Mouse (Mus musculus): ENCODE measurements around the gene Gm9833. TPM values are rescaled to one million over a fixed set of nuclear protein-coding genes. Genes with fewer than 3 reads are reported as not detected.

The Gm9833 gene
- polyA plus RNA-seq, 2 experiments: 1.3 to 1.6 TPM

DNA sequence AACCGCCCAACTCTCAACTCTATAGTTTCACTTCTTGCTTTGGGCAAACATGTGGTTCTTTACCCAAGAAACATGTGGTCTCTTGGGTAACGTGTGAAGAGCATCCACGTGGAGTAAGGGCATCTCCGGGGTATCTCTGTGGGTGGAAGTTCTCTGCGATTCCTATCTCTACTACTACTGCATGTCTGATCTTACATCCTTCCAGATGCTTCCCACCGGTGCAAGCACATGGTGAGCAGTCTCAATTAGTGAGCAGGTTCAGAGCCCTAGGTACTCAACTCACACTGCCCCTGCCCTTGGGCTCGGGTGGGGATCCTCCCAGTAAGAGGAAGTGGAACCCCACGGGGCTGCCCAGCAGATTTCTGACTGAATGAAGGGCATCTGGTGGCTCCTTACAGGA lies 399 bp upstream of the Gm9833 start:
- Histone ChIP-seq H3K27me3 (ENCODE audit: control insufficient read depth, insufficient read depth, low read length) (peaks cover 7% of the 10 kb centered on the region), H3K9ac (replicated peaks) (no peak overlapping the region), H3K9me3 (ENCODE audit: control insufficient read depth, low read length) (no peaks in the 10 kb centered on the region), H3K4me2 (ENCODE audit: low read depth) (no peak overlapping the region), H3K27ac (no peak overlapping the region), H3K36me3 (replicated peaks; ENCODE audit: control insufficient read depth, insufficient read depth, low read depth) (no peaks in the 10 kb centered on the region), H3K4me1 (replicated peaks; ENCODE audit: control insufficient read depth in 2 of 2, insufficient read depth in 2 of 2, low read length in 1 of 2) (peaks cover 0 to 5% of the 10 kb centered on the region in 2 experiments; a peak in 1 of 4 replicates), H3K4me3 (ENCODE audit: insufficient read depth in 1 of 2, low read depth in 2 of 2, low read length in 2 of 2) (no peak overlapping the region)
- no peak for TF ChIP-seq CTCF (IDR thresholded peaks at IDR 0.05; ENCODE audit: low read depth)
- 52% methylated on average over 8 of the region's 8 CpGs for WGBS (ENCODE audit: insufficient replicate concordance)
- DNase-seq (ENCODE audit: low read depth in 3 of 3, low spot score in 3 of 3) (no peak), ATAC-seq (ENCODE audit: insufficient read depth) (no peak)

- WGBS (ENCODE audit: insufficient replicate concordance): 66% methylated on average over 6 of the region's 6 CpGs
- DNase-seq (ENCODE audit: low read depth in 3 of 3, low spot score in 3 of 3): no peak
- no peak overlapping the region for H3K4me2 ChIP-seq (ENCODE audit: low read depth)
Measured at GRCm38 (mm10) chr3:10091616-10092140, 3.8 kb downstream of the Gm9833 start.

GRCm38 (mm10) chr3:10092499-10092898 lies 4.6 kb downstream of the Gm9833 start:
- 4% methylated on average over 7 of the region's 7 CpGs for WGBS (ENCODE audit: insufficient replicate concordance)
- Histone ChIP-seq H3K27me3 (ENCODE audit: control insufficient read depth, insufficient read depth, low read length) (peaks cover 3% of the 10 kb centered on the region), H3K4me1 (replicated peaks; ENCODE audit: control insufficient read depth in 2 of 2, insufficient read depth in 2 of 2, low read length in 1 of 2) (no peaks in the 10 kb centered on the region), H3K4me2 (ENCODE audit: low read depth) (no peak overlapping the region), H3K36me3 (replicated peaks; ENCODE audit: control insufficient read depth, insufficient read depth, low read depth) (no peaks in the 10 kb centered on the region), H3K9ac (replicated peaks) (no peak overlapping the region), H3K4me3 (ENCODE audit: insufficient read depth in 1 of 2, low read depth in 2 of 2, low read length in 2 of 2) (no peak overlapping the region), H3K27ac (no peak overlapping the region), H3K9me3 (ENCODE audit: control insufficient read depth, low read length) (no peaks in the 10 kb centered on the region)
- no peak for TF ChIP-seq CTCF (IDR thresholded peaks at IDR 0.05; ENCODE audit: low read depth)
- no peak for DNase-seq (ENCODE audit: low read depth in 3 of 3, low spot score in 3 of 3)
- ATAC-seq (ENCODE audit: insufficient read depth): no peak

More at GRCm38 (mm10) chr3:10091616-10092140, 3.8 kb downstream of the Gm9833 start:
- Histone ChIP-seq H3K4me3 (ENCODE audit: insufficient read depth in 1 of 2, low read depth in 2 of 2, low read length in 2 of 2) (no peak overlapping the region), H3K36me3 (replicated peaks; ENCODE audit: control insufficient read depth, insufficient read depth, low read depth) (no peaks in the 10 kb centered on the region), H3K27ac (no peak overlapping the region), H3K27me3 (ENCODE audit: control insufficient read depth, insufficient read depth, low read length) (peaks cover 7% of the 10 kb centered on the region), H3K9me3 (ENCODE audit: control insufficient read depth, low read length) (no peaks in the 10 kb centered on the region), H3K4me1 (replicated peaks; ENCODE audit: control insufficient read depth in 2 of 2, insufficient read depth in 2 of 2, low read length in 1 of 2) (no peaks in the 10 kb centered on the region), H3K9ac (replicated peaks) (no peak overlapping the region)
- TF ChIP-seq CTCF (IDR thresholded peaks at IDR 0.05; ENCODE audit: low read depth) (no peak), EP300 (IDR thresholded peaks at IDR 0.05; ENCODE audit: low read depth) (no peak)
- ATAC-seq (ENCODE audit: insufficient read depth): no peak

DNA sequence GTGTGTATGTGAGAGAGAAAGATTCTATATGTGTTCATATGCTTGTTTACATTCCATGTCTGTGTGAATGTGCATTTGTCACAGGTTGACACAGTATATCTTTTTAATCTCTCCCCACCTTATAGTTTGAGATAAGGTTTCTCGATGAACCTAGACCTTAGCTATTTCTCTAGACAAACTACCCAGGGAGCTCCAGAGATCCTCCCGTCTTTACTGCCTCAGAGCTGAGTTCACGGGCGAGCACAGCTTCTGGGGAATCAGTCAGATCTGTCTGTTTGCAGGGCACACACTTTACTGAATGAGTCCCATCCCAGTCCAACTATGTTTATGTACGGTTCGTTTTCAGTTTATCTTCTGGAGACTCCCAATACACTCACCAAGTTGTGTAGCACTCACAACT lies 5.0 kb downstream of the Gm9833 start:
- no peak overlapping the region for H3K9ac ChIP-seq (replicated peaks)
- H3K4me2 ChIP-seq (ENCODE audit: low read depth): no peak overlapping the region
- no peaks in the 10 kb centered on the region for H3K4me1 ChIP-seq (replicated peaks; ENCODE audit: control insufficient read depth in 2 of 2, insufficient read depth in 2 of 2, low read length in 1 of 2)
- H3K27me3 ChIP-seq (ENCODE audit: control insufficient read depth, insufficient read depth, low read length): no peaks in the 10 kb centered on the region
- ATAC-seq (ENCODE audit: insufficient read depth) (no peak), DNase-seq (ENCODE audit: low read depth in 3 of 3, low spot score in 3 of 3) (no peak)
- no peaks in the 10 kb centered on the region for H3K9me3 ChIP-seq (ENCODE audit: control insufficient read depth, low read length)
- H3K36me3 ChIP-seq (replicated peaks; ENCODE audit: control insufficient read depth, insufficient read depth, low read depth): no peaks in the 10 kb centered on the region
- no peak overlapping the region for H3K4me3 ChIP-seq (ENCODE audit: insufficient read depth in 1 of 2, low read depth in 2 of 2, low read length in 2 of 2)
- no peak for TF ChIP-seq CTCF (IDR thresholded peaks at IDR 0.05; ENCODE audit: low read depth)
- TF ChIP-seq EP300 (IDR thresholded peaks at IDR 0.05; ENCODE audit: low read depth): no peak
- H3K27ac ChIP-seq: no peak overlapping the region
- WGBS (ENCODE audit: insufficient replicate concordance): 55% methylated on average over 6 of the region's 6 CpGs

- Histone ChIP-seq H3K9ac (replicated peaks) (no peak overlapping the region), H3K9me3 (ENCODE audit: control insufficient read depth, low read length) (no peaks in the 10 kb centered on the region), H3K27me3 (ENCODE audit: control insufficient read depth, insufficient read depth, low read length) (no peaks in the 10 kb centered on the region), H3K4me1 (replicated peaks; ENCODE audit: control insufficient read depth in 2 of 2, insufficient read depth in 2 of 2, low read length in 1 of 2) (no peaks in the 10 kb centered on the region), H3K4me2 (ENCODE audit: low read depth) (no peak overlapping the region), H3K36me3 (replicated peaks; ENCODE audit: control insufficient read depth, insufficient read depth, low read depth) (no peaks in the 10 kb centered on the region), H3K4me3 (ENCODE audit: insufficient read depth in 1 of 2, low read depth in 2 of 2, low read length in 2 of 2) (no peak overlapping the region), H3K27ac (no peak overlapping the region)
- DNase-seq (ENCODE audit: low read depth in 3 of 3, low spot score in 3 of 3) (no peak), ATAC-seq (ENCODE audit: insufficient read depth) (no peak)
- 53% methylated on average over 2 of the region's 2 CpGs for WGBS (ENCODE audit: insufficient replicate concordance)
- TF ChIP-seq EP300 (IDR thresholded peaks at IDR 0.05; ENCODE audit: low read depth) (no peak), CTCF (IDR thresholded peaks at IDR 0.05; ENCODE audit: low read depth) (no peak)
Measured at GRCm38 (mm10) chr3:10095076-10095622, 7.2 kb downstream of the Gm9833 start.

Data from liver, embryonic 14.5 days (tissue).